Mouse (Mus musculus) embryonic stem cell, embryonic (primary cell): ENCODE measurements at regions not wholly inside any gene's neighbourhood (a gene's known extent, or its start where the extent isn't known, plus 50 kb on each side); places are given as distances from the start of the nearest gene placed in this dataset.

Experiments used
- CTCF ChIA-PET, 4 experiments: fragments of 300-600 bp in 2 of 4; fragments of 350-600 bp in 2 of 4; sonication (Branson Sonifier 250); formaldehyde crosslinking; loops; one replicate each; lab custom pipeline; 2022; ENCODE audit warnings: inconsistent platforms in 2 of 4; lab: Charles Lee
- POLR2A ChIA-PET, 4 experiments: fragments of 300-600 bp in 2 of 4; fragments of 350-600 bp in 2 of 4; sonication (Branson Sonifier 250); formaldehyde crosslinking; loops; one replicate each; lab custom pipeline; 2022; ENCODE audit warnings: antibody characterized with exemption in 4 of 4, inconsistent platforms in 1 of 4; lab: Charles Lee

DNA sequence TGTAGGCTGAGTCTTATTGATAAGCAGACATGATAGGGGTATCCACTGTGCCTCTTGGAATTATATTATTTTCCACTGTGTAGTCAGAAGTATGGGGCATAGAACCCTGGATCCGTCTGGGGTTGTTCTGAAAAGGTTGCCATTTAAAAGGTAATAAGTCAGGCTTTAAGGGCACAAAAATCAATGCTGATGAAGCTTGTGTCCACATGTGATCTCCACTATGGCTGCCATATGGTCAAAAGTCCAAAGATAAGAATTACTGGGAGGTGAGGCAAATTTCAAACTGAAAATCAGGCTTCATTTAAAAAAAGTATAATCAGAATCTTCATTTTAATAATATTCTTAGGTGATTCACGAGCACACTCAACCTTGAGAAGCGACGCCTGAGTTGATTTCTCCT, 760.2 kb downstream of the Inhba start:
- CTCF ChIA-PET: interaction anchor here in 1 of 4 experiments (0.6 kb wide), 1 partner anchor 77 kb away, joined by 3 read pairs; no protein-coding TSS in a partner anchor
- POLR2A ChIA-PET: no interaction called here

DNA sequence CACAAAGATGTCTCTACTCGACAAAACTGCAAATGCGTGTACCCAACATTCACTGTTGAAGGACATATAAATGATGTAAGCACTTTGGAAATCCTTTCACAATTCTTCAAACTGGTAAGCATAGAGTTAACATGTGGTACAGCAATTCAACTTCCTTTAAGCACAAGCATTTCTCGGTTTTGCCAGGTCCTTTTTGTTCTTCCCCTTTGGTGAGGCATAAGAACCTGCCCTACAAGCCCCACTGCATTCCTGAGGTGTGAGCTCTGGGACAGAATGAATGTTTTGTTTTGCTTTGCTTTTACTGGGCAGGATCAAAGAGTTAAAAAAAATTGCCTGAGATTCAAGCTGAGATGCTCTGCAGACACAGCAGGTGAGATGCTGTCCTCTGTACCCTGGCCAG, 793.9 kb downstream of the Inhba start:
- CTCF ChIA-PET: no interaction called here
- POLR2A ChIA-PET: no interaction called here
